ENCODE assay signal across 9 mouse cellular contexts in the genomic region with DNA sequence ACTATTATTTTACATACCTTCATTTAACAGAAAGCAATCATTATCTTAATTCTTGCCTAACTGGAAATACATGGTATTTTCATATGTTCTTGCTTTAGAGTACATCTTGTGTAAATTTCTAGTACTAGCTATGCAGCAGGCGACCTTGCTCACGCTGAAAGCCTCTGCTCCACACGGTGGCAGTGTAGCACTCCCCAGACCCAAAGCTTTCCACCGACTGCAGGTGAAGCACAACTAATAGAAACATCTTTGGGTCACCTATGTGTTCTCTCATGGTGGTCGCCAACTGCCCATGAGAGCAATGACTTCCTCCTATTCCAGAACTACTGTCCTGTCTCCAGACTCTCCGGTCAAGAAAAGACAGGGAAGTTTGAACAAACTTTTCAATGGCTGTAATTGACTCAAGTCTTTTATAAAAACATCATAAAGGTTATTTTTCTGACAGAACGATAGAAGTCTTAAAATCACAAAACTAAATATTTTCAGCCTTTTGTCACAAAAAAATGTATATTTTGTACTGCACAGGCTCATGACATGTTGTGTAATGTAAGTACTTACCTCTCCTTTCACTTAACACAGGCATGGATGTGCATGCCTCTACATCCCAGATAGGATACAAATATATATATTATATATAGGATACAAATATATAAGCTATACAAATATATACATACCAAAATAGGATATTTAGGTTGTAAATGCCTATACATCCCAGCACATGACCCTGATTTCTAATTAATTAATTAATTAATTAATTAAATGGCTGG. TPM values are rescaled to one million over a fixed set of nuclear protein-coding genes. Genes with fewer than 3 reads are reported as not detected.
A peak's percentile ranks its signal among the peaks of the same experiment; 100 is the strongest.
DNase-seq lines count a peak whose midpoint lies in the region; ATAC-seq and TF ChIP-seq lines count a peak whose summit lies in the region.
"Had no signal": no experiment of that assay in that cellular context is flagged by ENCODE, and none has a peak within 500 bp of the region (broad histone marks: within the 10 kb centered on the region; RNA-seq: fewer than 3 reads in every experiment).

No protein-coding gene starts in this region.

- H3K9ac ChIP-seq in ES-E14 (ENCODE audit: insufficient read depth, low read depth, low read length, poor library complexity, severe bottlenecking) = no peak overlapping the region
- H3K9ac ChIP-seq in forebrain, embryonic 15.5 days (replicated peaks) = no peak overlapping the region

- no peaks in the 10 kb centered on the region for H3K36me3 ChIP-seq in ES-E14 (ENCODE audit: control insufficient read depth, insufficient read depth, low read length, poor library complexity, severe bottlenecking)
- H3K36me3 ChIP-seq in forebrain, embryonic 15.5 days = no peaks in the 10 kb centered on the region
- H3K36me3 ChIP-seq in midbrain, embryonic 10.5 days = no peaks in the 10 kb centered on the region

- no peaks in the 10 kb centered on the region for H3K9me3 ChIP-seq in ES-E14 (ENCODE audit: control insufficient read depth, insufficient read depth, low read depth, low read length)
- H3K9me3 ChIP-seq in forebrain, embryonic 15.5 days = no peaks in the 10 kb centered on the region
- H3K9me3 ChIP-seq in midbrain, embryonic 10.5 days (replicated peaks) = no peaks in the 10 kb centered on the region

- no peaks in the 10 kb centered on the region; a peak in 1 of 4 replicates for H3K4me1 ChIP-seq in ES-E14 (ENCODE audit: control insufficient read depth in 2 of 2, insufficient read depth in 2 of 2, low read length in 2 of 2, poor library complexity in 1 of 2)
- no peaks in the 10 kb centered on the region for H3K4me1 ChIP-seq in forebrain, embryonic 15.5 days
- no peaks in the 10 kb centered on the region for H3K4me1 ChIP-seq in midbrain, embryonic 10.5 days

- TF ChIP-seq POLR2A in brain, embryonic 14.5 days (IDR thresholded peaks at IDR 0.05; ENCODE audit: borderline replicate concordance, extremely low read depth, insufficient read depth, insufficient read length, poor library complexity, severe bottlenecking) = no peak

- in situ Hi-C loops in ES-E14 (cut with MboI; ENCODE audit: low sequenced_read_pairs in 2 of 2, unreplicated experiment in 2 of 2) = loop anchor here in 1 of 2 experiments (10.0 kb wide), 2 partner anchors 138 to 168 kb away; a partner anchor contains a TSS

- no peak overlapping the region for H3K4me3 ChIP-seq in ES-E14 (ENCODE audit: insufficient read depth in 1 of 2, low read depth in 1 of 2, low read length in 2 of 2, poor library complexity in 1 of 2, severe bottlenecking in 1 of 2)
- no peak overlapping the region for H3K4me3 ChIP-seq in forebrain, embryonic 15.5 days
- H3K4me3 ChIP-seq in midbrain, embryonic 10.5 days = no peak overlapping the region
- H3K4me3 ChIP-seq: erythroblast, embryonic 14.5 days had no signal

- peak; percentile 89 for TF ChIP-seq CTCF in brain, embryonic 14.5 days (IDR thresholded peaks at IDR 0.05; ENCODE audit: borderline replicate concordance, extremely low read depth, insufficient read depth, insufficient read length)

- 26% methylated on average over 7 of the region's 7 CpGs for WGBS in forebrain, embryonic 15.5 days
- 27% methylated on average over 7 of the region's 7 CpGs for WGBS in midbrain, embryonic 10.5 days

- no peaks in the 10 kb centered on the region for H3K27me3 ChIP-seq in forebrain, embryonic 15.5 days
- H3K27me3 ChIP-seq in midbrain, embryonic 10.5 days (ENCODE audit: low read depth, poor library complexity, severe bottlenecking) = no peaks in the 10 kb centered on the region

- no peak overlapping the region for H3K27ac ChIP-seq in ES-E14 (ENCODE audit: insufficient read depth, low read depth, low read length, poor library complexity, severe bottlenecking)
- H3K27ac ChIP-seq in forebrain, embryonic 15.5 days (replicated peaks) = no peak overlapping the region
- no peak overlapping the region for H3K27ac ChIP-seq in midbrain, embryonic 10.5 days (replicated peaks)

- DNase-seq in ES-E14 (ENCODE audit: low read depth, low spot score) = no peak
- DNase-seq in brain, embryonic 14.5 days (ENCODE audit: low read depth) = peak; percentile 83
- peak; percentile 36 for DNase-seq in induced T-regulatory cell, adult 2 months (ENCODE audit: low read depth)
- peak; percentile 66 for DNase-seq in left cerebral cortex, adult 18-20 months (ENCODE audit: low spot score in 2 of 2)
- DNase-seq in midbrain, embryonic 10.5 days (ENCODE audit: low spot score) = peak; percentile 30
- DNase-seq in right cerebral cortex, postnatal 36 days (ENCODE audit: low spot score in 2 of 2) = peak; percentile 24 to 46

- peak; percentile 81 for ATAC-seq in forebrain, embryonic 15.5 days (replicated peaks)
- ATAC-seq in erythroid progenitor cell, adult 5-6 weeks (replicated peaks; ENCODE audit: low FRiP score, poor library complexity, severe bottlenecking) = no peak

- no peak overlapping the region for H3K4me2 ChIP-seq in forebrain, embryonic 15.5 days (replicated peaks)

TF ChIP-seq in ES-E14, 5 proteins besides CTCF, POLR2A, EP300 and RAD21:
- TF ChIP-seq ZC3H11A (IDR thresholded peaks at IDR 0.05; ENCODE audit: borderline replicate concordance, low read depth, low read length) (peak; percentile 89), ZNF384 (IDR thresholded peaks at IDR 0.05; ENCODE audit: low read depth, low read length) (no peak)
TF ChIP-seq in ES-E14: peak in this region for 1.

RNA-seq across cellular contexts. Expression of a gene that starts 16.4 kb away (rescaled TPM):
- total RNA-seq in ES-E14 (2012; rRNA removed) = 32.5 and 33.2 TPM in 2 replicates
- 10.3 and 13.3 TPM in 2 replicates for polyA plus RNA-seq in brain, embryonic 14.5 days (2012; rRNA removed)
- polyA plus RNA-seq in forebrain, embryonic 15.5 days (2015; fragmentation: Nextera tagmentation; extraction: Ambion mirVana) = 19.9 and 22.0 TPM in 2 replicates
- 1 to 10 TPM; 4.8 to 5.5 TPM for total RNA-seq in left cerebral cortex, adult 18-20 months (2021)
- polyA plus RNA-seq in midbrain, embryonic 10.5 days (2016; fragmentation: Nextera tagmentation; extraction: Ambion mirVana) = 20.7 and 23.1 TPM in 2 replicates
- not detected in 2 replicates for total RNA-seq in erythroid progenitor cell, adult 5-6 weeks (2015; ENCODE audit: low replicate concordance)
- total RNA-seq in erythroid progenitor cell, adult 5-6 weeks (2017; ENCODE audit: low replicate concordance) = not detected in 2 replicates

RNA-seq across cellular contexts. Expression of a gene that starts 21.9 kb away (rescaled TPM):
- 0.04 TPM in 1 of 2 replicates, not detected in the other for total RNA-seq in ES-E14 (2012; rRNA removed)
- polyA plus RNA-seq in brain, embryonic 14.5 days (2012; rRNA removed) = not detected in 2 replicates
- not detected in 2 replicates for polyA plus RNA-seq in forebrain, embryonic 15.5 days (2015; fragmentation: Nextera tagmentation; extraction: Ambion mirVana)
- total RNA-seq in left cerebral cortex, adult 18-20 months (2021) = not detected
- not detected in 2 replicates for polyA plus RNA-seq in midbrain, embryonic 10.5 days (2016; fragmentation: Nextera tagmentation; extraction: Ambion mirVana)
- total RNA-seq in erythroid progenitor cell, adult 5-6 weeks (2015; ENCODE audit: low replicate concordance) = not detected in 2 replicates
- not detected in 2 replicates for total RNA-seq in erythroid progenitor cell, adult 5-6 weeks (2017; ENCODE audit: low replicate concordance)
- polyA plus RNA-seq: erythroblast, embryonic 14.5 days had no signal

Comparison
In these comparisons a context has a peak if more than half of its experiments do, and no peak if none do; other contexts are left out.
1. RNA of a gene that starts 16.4 kb away (total RNA-seq): 32.5 to 33.2 TPM in ES-E14 and 4.8 to 5.5 TPM in left cerebral cortex, adult 18-20 months; not detected in erythroid progenitor cell, adult 5-6 weeks; every median in the first group is over 4 times any median in the second.